Mouse (Mus musculus): Measurements from ENCODE around the gene Gm20481. TPM values are rescaled to one million over a fixed set of nuclear protein-coding genes. Genes with fewer than 3 reads are reported as not detected.
"Not testable (repeated sequence)": the region's sequence is repeated elsewhere in the genome, so short reads cannot be mapped to it uniquely, and the experiment has no call there.

Gene Gm20481
- polyA plus RNA-seq, 1 experiment from 2014 or later: not detected

- Histone ChIP-seq H3K9me3 (replicated peaks; ENCODE audit: low read length) (no peaks in the 10 kb centered on the region), H3K4me1 (replicated peaks; ENCODE audit: insufficient read depth, low read length) (0 out of 2 replicates have a peak, but pooled peaks cover 6% of the 10 kb centered on the region), H3K4me3 (replicated peaks; ENCODE audit: low read depth, low read length) (peak within 1 kb of the TSS; percentile 80), H3K27me3 (ENCODE audit: insufficient read depth, low read length) (no peaks in the 10 kb centered on the region), H3K36me3 (ENCODE audit: insufficient read depth, low read length) (peaks cover 13% of the 10 kb centered on the region), H3K4me2 (ENCODE audit: low read length) (peak within 1 kb of the TSS; percentile 98), H3K27ac (peak within 1 kb of the TSS; percentile 95), H3K9ac (ENCODE audit: low read depth, low read length) (peak within 1 kb of the TSS; percentile 80)
- peak; percentile 6; the same call in 1 of the 2 replicates for TF ChIP-seq CTCF (IDR thresholded peaks at IDR 0.05; ENCODE audit: low read depth)
- ATAC-seq (replicated peaks; ENCODE audit: low FRiP score, low read depth) (peak; percentile 86), DNase-seq (ENCODE audit: low spot score) (peak; percentile 97)
- WGBS: under 1% methylated on average over 58 of the region's 58 CpGs
Measured at GRCm38 (mm10) chr17:34981690-34982180, 12.0 kb downstream of the Gm20481 start, which contains the start of gene Lsm2. Gene Lsm2, plus strand, starts transcription at chr17:34981862.

GRCm38 (mm10) chr17:34982328-34982727, 12.6 kb downstream of the Gm20481 start:
- peaks cover 13% of the 10 kb centered on the region for H3K36me3 ChIP-seq (ENCODE audit: insufficient read depth, low read length)
- 0 out of 2 replicates have a peak, but pooled peaks cover 6% of the 10 kb centered on the region for H3K4me1 ChIP-seq (replicated peaks; ENCODE audit: insufficient read depth, low read length)
- peak overlapping the region; percentile 80 for H3K9ac ChIP-seq (ENCODE audit: low read depth, low read length)
- peak overlapping the region; percentile 98 for H3K4me2 ChIP-seq (ENCODE audit: low read length)
- peak overlapping the region; percentile 95 for H3K27ac ChIP-seq
- DNase-seq (ENCODE audit: low spot score): peak; percentile 41
- TF ChIP-seq CTCF (IDR thresholded peaks at IDR 0.05; ENCODE audit: low read depth): no peak
- H3K27me3 ChIP-seq (ENCODE audit: insufficient read depth, low read length): no peaks in the 10 kb centered on the region
- peak overlapping the region; percentile 80 for H3K4me3 ChIP-seq (replicated peaks; ENCODE audit: low read depth, low read length)
- ATAC-seq (replicated peaks; ENCODE audit: low FRiP score, low read depth): no peak
- H3K9me3 ChIP-seq (replicated peaks; ENCODE audit: low read length): no peaks in the 10 kb centered on the region
- WGBS: under 1% methylated on average over 15 of the region's 15 CpGs

DNA sequence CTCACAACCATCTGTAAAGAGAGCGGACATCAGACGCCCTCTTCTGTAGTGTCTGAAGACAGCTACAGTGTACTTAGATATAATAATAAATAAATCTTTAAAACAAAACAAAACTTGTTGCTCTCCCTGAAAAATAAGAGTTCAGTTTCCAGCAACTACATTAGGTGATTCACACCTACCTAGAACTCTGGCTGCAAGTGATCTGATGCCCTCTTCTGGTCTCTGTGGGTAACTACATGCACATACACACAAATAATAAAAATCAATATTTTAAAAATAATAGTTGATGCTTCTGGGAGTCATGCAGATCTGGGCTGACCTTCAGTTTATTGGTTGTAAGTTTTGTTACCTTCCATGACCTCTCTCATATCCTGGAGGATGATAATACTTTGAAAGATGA, 14.5 kb downstream of the Gm20481 start:
- peak; percentile 78 for DNase-seq (ENCODE audit: low spot score)

DNA sequence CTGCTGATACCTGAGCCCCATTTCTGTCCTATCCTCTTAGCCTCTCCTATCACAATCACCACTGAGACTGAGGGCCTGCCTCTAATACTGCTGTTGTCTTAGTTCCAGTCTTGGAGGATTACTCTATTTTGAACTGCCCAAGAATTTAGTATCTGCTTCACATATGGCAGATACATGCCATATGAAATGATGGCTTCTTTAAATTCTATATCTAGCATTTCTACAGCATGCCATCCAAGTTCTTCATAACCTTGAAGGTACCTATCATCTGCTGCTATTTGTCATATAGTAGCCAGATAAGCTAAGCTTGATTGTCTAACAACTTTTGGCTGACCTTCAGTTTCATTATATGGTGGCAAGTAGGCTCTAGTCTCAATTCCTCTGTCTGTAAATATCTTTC, 25.0 kb downstream of the Gm20481 start:
- H3K4me2 ChIP-seq (ENCODE audit: low read length): no peak overlapping the region
- TF ChIP-seq CTCF (IDR thresholded peaks at IDR 0.05; ENCODE audit: low read depth): no peak
- H3K9me3 ChIP-seq (replicated peaks; ENCODE audit: low read length): no peaks in the 10 kb centered on the region
- H3K27ac ChIP-seq: no peak overlapping the region
- H3K4me3 ChIP-seq (replicated peaks; ENCODE audit: low read depth, low read length): no peak overlapping the region
- no peaks in the 10 kb centered on the region for H3K27me3 ChIP-seq (ENCODE audit: insufficient read depth, low read length)
- H3K4me1 ChIP-seq (replicated peaks; ENCODE audit: insufficient read depth, low read length): peaks cover 6% of the 10 kb centered on the region; the same call in 1 of the 2 replicates
- DNase-seq (ENCODE audit: low spot score) (no peak), ATAC-seq (replicated peaks; ENCODE audit: low FRiP score, low read depth) (no peak)
- peaks cover 6% of the 10 kb centered on the region; the same call in 1 of the 2 replicates for H3K36me3 ChIP-seq (ENCODE audit: insufficient read depth, low read length)
- H3K9ac ChIP-seq (ENCODE audit: low read depth, low read length): no peak overlapping the region

More for the DNA sequence above, 14.5 kb downstream of the Gm20481 start:
- Histone ChIP-seq H3K9me3 (replicated peaks; ENCODE audit: low read length) (no peaks in the 10 kb centered on the region), H3K4me1 (replicated peaks; ENCODE audit: insufficient read depth, low read length) (0 out of 2 replicates have a peak, but pooled peaks cover 6% of the 10 kb centered on the region), H3K27me3 (ENCODE audit: insufficient read depth, low read length) (no peaks in the 10 kb centered on the region), H3K27ac (no peak overlapping the region), H3K9ac (ENCODE audit: low read depth, low read length) (no peak overlapping the region), H3K4me3 (replicated peaks; ENCODE audit: low read depth, low read length) (no peak overlapping the region), H3K36me3 (ENCODE audit: insufficient read depth, low read length) (peaks cover 13% of the 10 kb centered on the region), H3K4me2 (ENCODE audit: low read length) (no peak overlapping the region)
- ATAC-seq (replicated peaks; ENCODE audit: low FRiP score, low read depth): no peak
- 74% methylated on average over 2 of the region's 2 CpGs for WGBS
- peak; percentile 84 for TF ChIP-seq CTCF (IDR thresholded peaks at IDR 0.05; ENCODE audit: low read depth)

DNA sequence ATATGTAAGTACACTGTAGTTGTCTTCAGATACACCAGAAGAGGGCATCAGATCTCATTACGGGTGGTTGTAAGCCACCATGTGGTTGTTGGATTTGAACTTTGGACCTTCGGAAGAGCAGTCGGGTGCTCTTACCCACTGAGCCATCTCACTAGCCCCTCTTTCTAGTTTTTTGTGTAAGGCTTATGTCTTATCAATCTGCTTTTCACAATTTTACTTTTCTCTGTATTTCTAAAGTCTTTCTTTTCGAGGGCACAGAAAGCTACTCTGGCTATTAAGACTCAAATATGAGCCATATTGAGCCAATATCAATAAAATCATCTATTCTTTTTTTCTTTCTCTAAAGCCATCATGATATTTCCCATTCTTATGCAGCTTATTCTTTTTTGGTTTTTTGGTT, 25.5 kb downstream of the Gm20481 start:
- not testable (repeated sequence) for H3K27ac ChIP-seq

DNA sequence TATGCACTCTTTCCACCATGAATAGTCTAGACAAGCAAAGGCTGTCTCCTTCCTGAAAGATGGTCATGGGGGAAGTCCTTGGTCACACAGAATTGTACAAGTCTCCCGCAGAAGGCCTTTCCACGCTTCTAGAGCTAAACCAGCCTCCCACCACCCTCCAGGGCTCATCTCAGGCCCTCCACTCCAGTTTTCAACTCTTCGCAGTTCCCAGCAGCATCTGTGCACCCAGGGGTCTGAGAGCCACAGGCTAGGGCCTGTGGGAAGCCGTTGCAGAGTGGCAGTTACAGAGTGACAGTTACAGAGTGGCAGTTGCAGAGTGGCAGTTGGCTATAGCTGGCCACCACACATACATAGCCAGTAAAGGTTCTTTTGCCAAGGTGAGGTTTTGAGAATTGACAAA, 26.2 kb downstream of the Gm20481 start:
- H3K4me3 ChIP-seq (replicated peaks; ENCODE audit: low read depth, low read length); H3K27me3 ChIP-seq (ENCODE audit: insufficient read depth, low read length); H3K4me2 ChIP-seq (ENCODE audit: low read length); H3K9ac ChIP-seq (ENCODE audit: low read depth, low read length); ATAC-seq (replicated peaks; ENCODE audit: low FRiP score, low read depth); H3K9me3 ChIP-seq (replicated peaks; ENCODE audit: low read length); H3K36me3 ChIP-seq (ENCODE audit: insufficient read depth, low read length); DNase-seq (ENCODE audit: low spot score); H3K4me1 ChIP-seq (replicated peaks; ENCODE audit: insufficient read depth, low read length); H3K27ac ChIP-seq: not testable (repeated sequence)
- WGBS: over 99% methylated on average over 4 of the region's 4 CpGs

More for the DNA sequence above, 25.5 kb downstream of the Gm20481 start:
- not testable (repeated sequence) for DNase-seq (ENCODE audit: low spot score); H3K36me3 ChIP-seq (ENCODE audit: insufficient read depth, low read length); H3K4me2 ChIP-seq (ENCODE audit: low read length); H3K4me3 ChIP-seq (replicated peaks; ENCODE audit: low read depth, low read length); H3K9ac ChIP-seq (ENCODE audit: low read depth, low read length); H3K9me3 ChIP-seq (replicated peaks; ENCODE audit: low read length); H3K4me1 ChIP-seq (replicated peaks; ENCODE audit: insufficient read depth, low read length); ATAC-seq (replicated peaks; ENCODE audit: low FRiP score, low read depth); H3K27me3 ChIP-seq (ENCODE audit: insufficient read depth, low read length)
- 88% methylated on average over 4 of the region's 4 CpGs for WGBS

All from kidney, postnatal 0 days (tissue).